Mouse (Mus musculus) heart, adult 2 months (tissue): ENCODE measurements at regions not wholly inside any gene's neighbourhood (a gene's known extent, or its start where the extent isn't known, plus 50 kb on each side); places are given as distances from the start of the nearest gene placed in this dataset.
"Not testable (repeated sequence)": the region's sequence is repeated elsewhere in the genome, so short reads cannot be mapped to it uniquely, and the experiment has no call there.

Source experiments
- CTCF ChIP-seq: fragments of 200-600 bp; IDR thresholded peaks from 2 replicates; pipeline ENCODE4 v1.8.1; 2022; ENCODE audit warnings: antibody characterized with exemption, mild to moderate bottlenecking, moderate library complexity
- EP300 ChIP-seq: fragments of 200-500 bp; IDR thresholded peaks from 2 replicates; pipeline ENCODE4 v1.6.1; 2011; ENCODE audit warnings: low read depth, low read length, control low read depth; ENCODE audit not compliant: insufficient read depth
- POLR2A ChIP-seq: fragments of 200-500 bp; IDR thresholded peaks from 2 replicates; pipeline ENCODE4 v1.6.1; 2011; ENCODE audit warnings: mild to moderate bottlenecking, low read depth, low read length, control low read depth; ENCODE audit not compliant: insufficient read depth

GRCm38 (mm10) chr13:3373522-3374220, 164.2 kb upstream of the Gdi2 start:
- not testable (repeated sequence) for TF ChIP-seq POLR2A, CTCF, EP300
